Mouse (Mus musculus): ENCODE measurements around the gene Ank3. TPM values are rescaled to one million over a fixed set of nuclear protein-coding genes. Genes with fewer than 3 reads are reported as not detected.

Gene Ank3
- polyA plus RNA-seq, 1 experiment = 1.2 TPM

- TF ChIP-seq POLR2A (IDR thresholded peaks at IDR 0.05; ENCODE audit: low read depth, low read length) (no peak), CTCF (IDR thresholded peaks at IDR 0.05; ENCODE audit: extremely low read depth, insufficient read depth, insufficient read length, insufficient replicate concordance) (no peak)
- no peak overlapping the region for H3K4me3 ChIP-seq (ENCODE audit: extremely low read depth, insufficient read depth, insufficient read length)
- no peaks in the 10 kb centered on the region for H3K4me1 ChIP-seq (ENCODE audit: control insufficient read depth, insufficient read depth, insufficient read length)
- H3K27ac ChIP-seq (ENCODE audit: insufficient read depth, low read length) = no peak overlapping the region
- WGBS = 90% methylated on average over 9 of the region's 9 CpGs
- no peaks in the 10 kb centered on the region for H3K36me3 ChIP-seq (ENCODE audit: control insufficient read depth, insufficient read depth, low read length)
- no peak for DNase-seq (ENCODE audit: low read depth in 1 of 2, low spot score in 2 of 2)
- no peaks in the 10 kb centered on the region for H3K27me3 ChIP-seq (ENCODE audit: control insufficient read depth, insufficient read depth, low read length)
Measured at GRCm38 (mm10) chr10:69792400-69792799, 393.8 kb downstream of the Ank3 start.

DNA sequence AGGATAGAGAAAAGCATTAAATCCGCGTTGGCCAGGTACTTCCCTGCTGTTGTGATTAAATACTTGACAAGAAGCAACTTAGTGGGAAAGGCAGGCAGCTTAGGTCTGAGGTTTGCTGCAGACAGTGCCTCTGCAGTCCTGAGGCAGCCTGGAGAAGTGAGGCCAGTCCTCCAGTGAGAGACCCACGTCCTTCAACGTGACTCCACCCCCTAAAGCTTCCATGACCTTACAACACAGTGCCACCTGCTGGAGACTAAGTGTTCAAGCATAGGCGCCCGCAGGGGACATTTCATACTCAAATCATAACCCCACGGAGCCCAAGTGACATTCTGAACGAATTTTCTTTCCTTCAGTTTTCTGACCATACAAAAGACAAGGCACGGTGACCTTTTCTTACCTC is 394.5 kb downstream of the Ank3 start:
- Histone ChIP-seq H3K27me3 (ENCODE audit: control insufficient read depth, insufficient read depth, low read length) (no peaks in the 10 kb centered on the region), H3K27ac (ENCODE audit: insufficient read depth, low read length) (no peak overlapping the region), H3K36me3 (ENCODE audit: control insufficient read depth, insufficient read depth, low read length) (no peaks in the 10 kb centered on the region), H3K4me1 (ENCODE audit: control insufficient read depth, insufficient read depth, insufficient read length) (no peaks in the 10 kb centered on the region), H3K4me3 (ENCODE audit: extremely low read depth, insufficient read depth, insufficient read length) (no peak overlapping the region)
- no peak for TF ChIP-seq POLR2A (IDR thresholded peaks at IDR 0.05; ENCODE audit: low read depth, low read length)
- TF ChIP-seq CTCF (IDR thresholded peaks at IDR 0.05; ENCODE audit: extremely low read depth, insufficient read depth, insufficient read length, insufficient replicate concordance) = peak; percentile 2; the same call in 1 of the 2 replicates
- WGBS = 65% methylated on average over 9 of the region's 9 CpGs
- no peak for DNase-seq (ENCODE audit: low read depth in 1 of 2, low spot score in 2 of 2)

GRCm38 (mm10) chr10:69795656-69796055 is 397.1 kb downstream of the Ank3 start:
- Histone ChIP-seq H3K4me3 (ENCODE audit: extremely low read depth, insufficient read depth, insufficient read length) (no peak overlapping the region), H3K4me1 (ENCODE audit: control insufficient read depth, insufficient read depth, insufficient read length) (no peaks in the 10 kb centered on the region), H3K36me3 (ENCODE audit: control insufficient read depth, insufficient read depth, low read length) (no peaks in the 10 kb centered on the region), H3K27me3 (ENCODE audit: control insufficient read depth, insufficient read depth, low read length) (no peaks in the 10 kb centered on the region), H3K27ac (ENCODE audit: insufficient read depth, low read length) (no peak overlapping the region)
- TF ChIP-seq POLR2A (IDR thresholded peaks at IDR 0.05; ENCODE audit: low read depth, low read length) (no peak), CTCF (IDR thresholded peaks at IDR 0.05; ENCODE audit: extremely low read depth, insufficient read depth, insufficient read length, insufficient replicate concordance) (no peak)
- WGBS = 90% methylated on average over 3 of the region's 3 CpGs
- DNase-seq (ENCODE audit: low read depth in 1 of 2, low spot score in 2 of 2) = no peak

- H3K4me1 ChIP-seq (ENCODE audit: control insufficient read depth, insufficient read depth, insufficient read length) = no peaks in the 10 kb centered on the region
- no peak overlapping the region for H3K4me3 ChIP-seq (ENCODE audit: extremely low read depth, insufficient read depth, insufficient read length)
- no peak for DNase-seq (ENCODE audit: low read depth in 1 of 2, low spot score in 2 of 2)
- H3K27ac ChIP-seq (ENCODE audit: insufficient read depth, low read length) = no peak overlapping the region
- H3K36me3 ChIP-seq (ENCODE audit: control insufficient read depth, insufficient read depth, low read length) = no peaks in the 10 kb centered on the region
- TF ChIP-seq POLR2A (IDR thresholded peaks at IDR 0.05; ENCODE audit: low read depth, low read length) = no peak
- no peak for TF ChIP-seq CTCF (IDR thresholded peaks at IDR 0.05; ENCODE audit: extremely low read depth, insufficient read depth, insufficient read length, insufficient replicate concordance)
- 12% methylated on average over 8 of the region's 8 CpGs for WGBS
- no peaks in the 10 kb centered on the region for H3K27me3 ChIP-seq (ENCODE audit: control insufficient read depth, insufficient read depth, low read length)
Measured at GRCm38 (mm10) chr10:69796421-69796886, 397.9 kb downstream of the Ank3 start.

GRCm38 (mm10) chr10:69803135-69803756 is 404.7 kb downstream of the Ank3 start:
- Histone ChIP-seq H3K27me3 (ENCODE audit: control insufficient read depth, insufficient read depth, low read length) (no peaks in the 10 kb centered on the region), H3K27ac (ENCODE audit: insufficient read depth, low read length) (no peak overlapping the region), H3K4me3 (ENCODE audit: extremely low read depth, insufficient read depth, insufficient read length) (no peak overlapping the region), H3K36me3 (ENCODE audit: control insufficient read depth, insufficient read depth, low read length) (no peaks in the 10 kb centered on the region), H3K4me1 (ENCODE audit: control insufficient read depth, insufficient read depth, insufficient read length) (no peaks in the 10 kb centered on the region)
- TF ChIP-seq CTCF (IDR thresholded peaks at IDR 0.05; ENCODE audit: extremely low read depth, insufficient read depth, insufficient read length, insufficient replicate concordance) (no peak), POLR2A (IDR thresholded peaks at IDR 0.05; ENCODE audit: low read depth, low read length) (no peak)
- 89% methylated on average over 14 of the region's 14 CpGs for WGBS
- DNase-seq (ENCODE audit: low read depth in 1 of 2, low spot score in 2 of 2) = no peak

- H3K27ac ChIP-seq (ENCODE audit: insufficient read depth, low read length) = no peak overlapping the region
- DNase-seq (ENCODE audit: low read depth in 1 of 2, low spot score in 2 of 2) = no peak
- no peaks in the 10 kb centered on the region for H3K4me1 ChIP-seq (ENCODE audit: control insufficient read depth, insufficient read depth, insufficient read length)
- 89% methylated on average over 6 of the region's 6 CpGs for WGBS
- no peak overlapping the region for H3K4me3 ChIP-seq (ENCODE audit: extremely low read depth, insufficient read depth, insufficient read length)
- TF ChIP-seq POLR2A (IDR thresholded peaks at IDR 0.05; ENCODE audit: low read depth, low read length) (no peak), CTCF (IDR thresholded peaks at IDR 0.05; ENCODE audit: extremely low read depth, insufficient read depth, insufficient read length, insufficient replicate concordance) (no peak)
- H3K27me3 ChIP-seq (ENCODE audit: control insufficient read depth, insufficient read depth, low read length) = no peaks in the 10 kb centered on the region
- no peaks in the 10 kb centered on the region for H3K36me3 ChIP-seq (ENCODE audit: control insufficient read depth, insufficient read depth, low read length)
Measured at GRCm38 (mm10) chr10:69804613-69805012, 406.0 kb downstream of the Ank3 start.

- WGBS = 82% methylated on average over 8 of the region's 8 CpGs
- Histone ChIP-seq H3K4me1 (ENCODE audit: control insufficient read depth, insufficient read depth, insufficient read length) (no peaks in the 10 kb centered on the region), H3K4me3 (ENCODE audit: extremely low read depth, insufficient read depth, insufficient read length) (no peak overlapping the region), H3K27ac (ENCODE audit: insufficient read depth, low read length) (no peak overlapping the region), H3K36me3 (ENCODE audit: control insufficient read depth, insufficient read depth, low read length) (no peaks in the 10 kb centered on the region), H3K27me3 (ENCODE audit: control insufficient read depth, insufficient read depth, low read length) (no peaks in the 10 kb centered on the region)
- no peak for DNase-seq (ENCODE audit: low read depth in 1 of 2, low spot score in 2 of 2)
- TF ChIP-seq POLR2A (IDR thresholded peaks at IDR 0.05; ENCODE audit: low read depth, low read length) = no peak
- no peak for TF ChIP-seq CTCF (IDR thresholded peaks at IDR 0.05; ENCODE audit: extremely low read depth, insufficient read depth, insufficient read length, insufficient replicate concordance)
Measured at GRCm38 (mm10) chr10:69810785-69811184, 412.2 kb downstream of the Ank3 start.

Data from spleen, adult 2 months (tissue).